Mouse (Mus musculus): ENCODE measurements around the gene Zmym4. TPM values are rescaled to one million over a fixed set of nuclear protein-coding genes. Genes with fewer than 3 reads are reported as not detected.

Gene Zmym4
- 48.3 TPM for total RNA-seq (2023)

DNA sequence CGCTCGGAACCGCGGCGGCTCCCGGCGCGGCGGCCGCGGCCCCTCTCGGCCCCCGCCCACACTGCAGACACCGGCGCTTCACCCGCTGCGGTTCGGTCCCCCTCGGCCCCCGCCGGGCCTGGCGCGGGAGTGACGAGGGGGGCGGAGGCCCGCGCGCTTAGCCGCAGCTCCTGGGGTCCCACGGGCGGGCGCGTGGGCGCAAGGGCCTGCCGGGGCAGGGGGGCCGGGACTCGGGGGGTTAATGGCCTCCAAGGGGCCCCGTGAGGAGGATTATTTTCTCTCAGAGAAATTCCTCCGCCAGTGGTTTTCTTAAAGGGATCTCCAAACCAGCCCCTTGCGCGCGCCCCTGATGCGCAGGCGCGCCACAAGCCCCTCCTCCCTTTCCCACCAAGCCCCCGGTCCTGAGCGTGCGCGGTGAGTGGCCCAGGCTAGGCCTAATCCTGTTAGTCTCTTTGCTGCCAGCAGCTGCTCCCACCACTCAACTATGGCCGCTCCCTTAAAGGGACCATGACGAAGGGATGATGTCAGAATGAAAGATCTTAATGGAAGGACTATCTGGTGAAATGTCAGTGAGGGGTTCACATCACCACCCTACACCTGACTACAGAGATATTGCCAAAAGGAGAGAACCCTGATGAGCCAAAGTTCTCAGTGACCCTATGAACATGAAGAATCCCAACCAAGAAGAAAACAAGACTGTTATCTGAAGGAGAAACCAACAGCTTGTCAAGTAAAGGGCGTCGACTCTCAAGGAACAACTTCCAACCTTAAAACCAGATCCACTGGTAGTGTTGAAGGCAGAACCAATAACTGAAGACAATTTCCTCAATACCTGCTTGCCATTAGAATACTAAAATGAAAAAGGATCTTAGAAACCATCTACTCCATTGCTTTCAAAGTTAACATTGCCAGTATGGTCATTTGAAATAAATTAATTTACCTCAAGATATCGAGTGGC, at the start of gene Zmym4:
Gene Zmym4, minus strand, starts transcription at position 272 of the 958 bp plus-strand sequence.

Other genes starting within 250 kb of the Zmym4 start
- gene Tfap2e, start 231.9 kb downstream of the Zmym4 start, total RNA-seq (2023): not detected
- gene Ncdn, start 214.7 kb downstream of the Zmym4 start, total RNA-seq (2023): 33.9 TPM
- gene AU040320, start 214.6 kb downstream of the Zmym4 start, total RNA-seq (2023): 58.3 TPM
- 861 TPM for gene Sfpq, start 53.2 kb upstream of the Zmym4 start, total RNA-seq (2023)
- 28.8 TPM for gene Zmym1, start 93.0 kb upstream of the Zmym4 start, total RNA-seq (2023)
- 20.3 TPM for gene Zmym6, start 109.2 kb upstream of the Zmym4 start, total RNA-seq (2023)
- 4.9 TPM for gene Tmem35b, start 155.6 kb upstream of the Zmym4 start, total RNA-seq (2023)
- gene Dlgap3, start 201.1 kb upstream of the Zmym4 start, total RNA-seq (2023): 0.24 TPM